Mouse (Mus musculus): ENCODE data around the gene Necap2.

DNA sequence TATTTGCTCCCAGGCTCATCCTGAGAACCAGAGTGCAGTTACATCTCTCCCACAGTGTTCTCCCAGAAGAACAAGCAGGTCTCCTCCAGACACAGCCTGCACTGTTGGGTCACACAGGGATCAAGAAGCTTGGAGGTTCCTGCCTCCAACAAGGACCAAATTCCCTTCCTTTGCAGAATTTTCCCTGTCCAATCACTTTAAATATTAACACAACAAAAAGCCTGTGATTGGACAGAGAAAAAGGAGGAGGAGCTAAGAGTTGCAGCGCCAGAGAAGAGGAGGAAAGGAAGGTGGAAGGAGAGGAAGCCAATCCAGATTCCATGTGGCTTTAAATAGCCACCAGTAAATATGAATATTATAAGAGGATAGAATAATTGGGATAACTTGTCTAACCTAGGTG lies 44.9 kb upstream of the Necap2 start:
- no peak for TF ChIP-seq POLR2A (IDR thresholded peaks at IDR 0.05; ENCODE audit: borderline replicate concordance, extremely low read depth, insufficient read depth, insufficient read length, poor library complexity, severe bottlenecking)
- TF ChIP-seq CTCF (IDR thresholded peaks at IDR 0.05; ENCODE audit: borderline replicate concordance, extremely low read depth, insufficient read depth, insufficient read length), result no peak
